Mouse (Mus musculus): Measurements from ENCODE around the gene Sirpa. TPM values are rescaled to one million over a fixed set of nuclear protein-coding genes. Genes with fewer than 3 reads are reported as not detected.

Gene Sirpa
- polyA plus RNA-seq, 1 experiment from 2014 or later, result 110 TPM

GRCm38 (mm10) chr2:129561796-129562195 lies 30.8 kb upstream of the Sirpa start:
- ChIA-PET POLR2A (no interaction called here), CTCF (no interaction called here)
- no peak for TF ChIP-seq CTCF (IDR thresholded peaks at IDR 0.05)
- H3K27me3 ChIP-seq, result no peaks in the 10 kb centered on the region
- DNase-seq (ENCODE audit: low read depth, low spot score) (no peak), ATAC-seq (no peak)
- in situ Hi-C loops (cut with MboI; ENCODE audit: low pct_unique_long_range_greater_than_20kb), result no loop called here

GRCm38 (mm10) chr2:129563944-129564709 lies 28.5 kb upstream of the Sirpa start:
- POLR2A ChIA-PET, result no interaction called here
- CTCF ChIA-PET, result no interaction called here
- in situ Hi-C loops (cut with MboI; ENCODE audit: low pct_unique_long_range_greater_than_20kb), result no loop called here

GRCm38 (mm10) chr2:129569120-129569519 lies 23.5 kb upstream of the Sirpa start:
- ChIA-PET POLR2A (no interaction called here), CTCF (no interaction called here)
- DNase-seq (ENCODE audit: low read depth, low spot score) (no peak), ATAC-seq (no peak)
- H3K27me3 ChIP-seq, result peaks cover 10% of the 10 kb centered on the region
- in situ Hi-C loops (cut with MboI; ENCODE audit: low pct_unique_long_range_greater_than_20kb), result no loop called here
- no peak for TF ChIP-seq CTCF (IDR thresholded peaks at IDR 0.05)

More at GRCm38 (mm10) chr2:129563944-129564709, 28.5 kb upstream of the Sirpa start:
- H3K27me3 ChIP-seq, result peaks cover 2% of the 10 kb centered on the region
- no peak for TF ChIP-seq CTCF (IDR thresholded peaks at IDR 0.05)
- DNase-seq (ENCODE audit: low read depth, low spot score) (no peak), ATAC-seq (no peak)

GRCm38 (mm10) chr2:129569556-129569955 lies 23.1 kb upstream of the Sirpa start:
- CTCF ChIA-PET, result no interaction called here
- POLR2A ChIA-PET, result no interaction called here
- no peak for DNase-seq (ENCODE audit: low read depth, low spot score)
- TF ChIP-seq CTCF (IDR thresholded peaks at IDR 0.05), result no peak
- in situ Hi-C loops (cut with MboI; ENCODE audit: low pct_unique_long_range_greater_than_20kb), result no loop called here
- no peak for ATAC-seq
- peaks cover 10% of the 10 kb centered on the region for H3K27me3 ChIP-seq

GRCm38 (mm10) chr2:129573701-129574273 lies 18.8 kb upstream of the Sirpa start:
- TF ChIP-seq CTCF (IDR thresholded peaks at IDR 0.05), result no peak
- in situ Hi-C loops (cut with MboI; ENCODE audit: low pct_unique_long_range_greater_than_20kb), result no loop called here
- ChIA-PET POLR2A (no interaction called here), CTCF (no interaction called here)
- no peak for ATAC-seq
- H3K27me3 ChIP-seq, result peaks cover 10% of the 10 kb centered on the region
- no peak for DNase-seq (ENCODE audit: low read depth, low spot score)

GRCm38 (mm10) chr2:129574395-129575046 lies 18.1 kb upstream of the Sirpa start:
- in situ Hi-C loops (cut with MboI; ENCODE audit: low pct_unique_long_range_greater_than_20kb), result no loop called here
- CTCF ChIA-PET, result no interaction called here
- no peak for TF ChIP-seq CTCF (IDR thresholded peaks at IDR 0.05)
- POLR2A ChIA-PET, result no interaction called here
- DNase-seq (ENCODE audit: low read depth, low spot score), result no peak
- peaks cover 4% of the 10 kb centered on the region for H3K27me3 ChIP-seq
- ATAC-seq, result no peak

GRCm38 (mm10) chr2:129575113-129575512 lies 17.5 kb upstream of the Sirpa start:
- no peak for TF ChIP-seq CTCF (IDR thresholded peaks at IDR 0.05)
- POLR2A ChIA-PET, result no interaction called here
- CTCF ChIA-PET, result no interaction called here
- no peak for ATAC-seq
- peaks cover 4% of the 10 kb centered on the region for H3K27me3 ChIP-seq
- no peak for DNase-seq (ENCODE audit: low read depth, low spot score)
- in situ Hi-C loops (cut with MboI; ENCODE audit: low pct_unique_long_range_greater_than_20kb), result no loop called here

- H3K27me3 ChIP-seq, result no peaks in the 10 kb centered on the region
- in situ Hi-C loops (cut with MboI; ENCODE audit: low pct_unique_long_range_greater_than_20kb), result no loop called here
- no peak for TF ChIP-seq CTCF (IDR thresholded peaks at IDR 0.05)
- ChIA-PET POLR2A (no interaction called here), CTCF (interaction anchor here (1.2 to 1.7 kb wide), 2 partner anchors 9 to 18 kb away, joined by 3 to 4 read pairs; no protein-coding TSS in a partner anchor)
- DNase-seq (ENCODE audit: low read depth, low spot score) (no peak), ATAC-seq (no peak)
These were observed 15.8 kb upstream of the Sirpa start for GRCm38 (mm10) chr2:129576611-129577447.

- TF ChIP-seq CTCF (IDR thresholded peaks at IDR 0.05), result no peak
- ATAC-seq (peak; percentile 8), DNase-seq (ENCODE audit: low read depth, low spot score) (no peak)
- ChIA-PET POLR2A (no interaction called here), CTCF (no interaction called here)
- no peaks in the 10 kb centered on the region for H3K27me3 ChIP-seq
- in situ Hi-C loops (cut with MboI; ENCODE audit: low pct_unique_long_range_greater_than_20kb), result no loop called here
These were observed 12.0 kb upstream of the Sirpa start for GRCm38 (mm10) chr2:129580656-129581055.

GRCm38 (mm10) chr2:129581826-129582225 lies 10.8 kb upstream of the Sirpa start:
- in situ Hi-C loops (cut with MboI; ENCODE audit: low pct_unique_long_range_greater_than_20kb), result no loop called here
- ChIA-PET CTCF (no interaction called here), POLR2A (no interaction called here)
- TF ChIP-seq CTCF (IDR thresholded peaks at IDR 0.05), result no peak
- no peaks in the 10 kb centered on the region for H3K27me3 ChIP-seq
- no peak for DNase-seq (ENCODE audit: low read depth, low spot score)
- no peak for ATAC-seq

All from Patski (cell line).